Mouse (Mus musculus): ENCODE measurements around the gene Epn2.

The Epn2 gene

GRCm38 (mm10) chr11:61489874-61490273 lies 89.6 kb downstream of the Epn2 start:
- DNase-seq (ENCODE audit: low spot score): no peak

DNA sequence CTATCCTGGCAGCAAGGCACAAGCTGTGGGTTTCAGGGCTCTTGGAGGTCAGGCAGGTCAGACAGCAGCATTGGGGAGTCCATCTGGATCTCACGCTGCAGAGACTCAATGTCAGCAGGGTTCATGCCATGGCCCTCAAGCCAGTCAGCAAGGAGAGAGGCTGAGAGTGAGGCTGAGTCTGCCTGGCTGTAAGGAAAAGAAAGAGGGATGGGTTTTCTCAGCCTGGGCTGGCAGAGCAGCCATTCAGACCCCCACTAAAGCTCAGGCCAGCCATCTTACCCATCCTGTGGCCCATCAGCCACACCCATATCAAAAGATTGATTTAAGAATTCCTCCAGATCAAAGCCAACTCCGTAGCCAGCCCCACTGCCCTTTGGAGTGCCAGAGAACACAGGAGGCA lies 90.4 kb downstream of the Epn2 start:
- no peak for DNase-seq (ENCODE audit: low spot score)

DNA sequence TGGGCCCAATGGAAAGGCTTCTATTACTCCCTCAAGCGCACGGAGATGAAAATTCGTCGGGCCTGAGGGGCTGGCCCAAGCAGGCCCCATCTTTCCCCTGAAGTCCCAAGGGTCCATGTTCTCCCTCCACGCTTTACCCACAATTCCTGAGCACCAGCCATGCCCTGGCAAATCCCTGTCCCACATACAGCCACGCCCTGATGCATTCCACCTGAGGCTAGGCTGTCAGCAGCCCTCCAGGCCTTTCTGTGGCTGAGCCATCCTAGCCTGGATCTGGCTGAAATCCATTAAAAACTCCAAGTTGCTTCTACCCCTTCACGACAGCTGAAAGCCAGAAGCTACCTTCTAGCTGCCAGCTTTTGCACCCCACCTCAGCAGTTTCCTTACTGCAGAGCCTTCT lies 91.6 kb downstream of the Epn2 start:
- DNase-seq (ENCODE audit: low spot score): no peak

GRCm38 (mm10) chr11:61487401-61487800 lies 92.1 kb downstream of the Epn2 start:
- no peak for DNase-seq (ENCODE audit: low spot score)

DNA sequence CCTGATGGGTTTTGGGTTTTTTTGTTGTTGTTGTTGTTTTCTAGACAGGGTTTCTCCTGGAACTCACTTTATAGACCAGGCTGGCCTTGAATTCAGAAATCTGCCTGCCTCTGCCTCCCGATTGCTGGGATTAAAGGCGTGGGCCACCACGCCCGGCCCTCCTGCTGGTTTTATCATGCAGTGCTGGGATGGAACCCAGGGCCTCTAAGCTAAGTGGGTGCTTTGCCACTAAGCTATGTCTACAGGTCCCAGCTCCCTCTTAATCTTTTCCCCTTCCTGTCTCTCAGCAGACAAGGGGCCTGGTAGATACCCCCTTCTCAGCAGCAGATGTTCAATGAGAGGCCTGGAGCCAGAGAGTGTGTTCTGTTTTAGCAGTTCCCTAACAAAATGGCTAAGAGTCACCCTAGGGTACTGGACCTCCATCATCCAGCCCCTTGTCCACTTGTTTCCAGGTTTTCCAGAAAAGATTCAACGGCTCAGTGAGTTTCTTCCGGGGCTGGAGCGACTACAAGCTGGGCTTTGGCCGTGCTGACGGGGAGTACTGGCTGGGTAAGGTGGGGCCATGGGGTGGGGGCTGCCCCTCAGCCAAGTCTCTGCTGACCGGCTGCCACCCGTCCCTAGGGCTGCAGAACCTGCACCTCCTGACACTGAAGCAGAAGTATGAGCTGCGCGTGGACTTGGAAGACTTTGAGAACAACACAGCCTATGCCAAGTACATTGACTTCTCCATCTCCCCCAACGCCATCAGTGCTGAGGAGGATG lies 92.8 kb downstream of the Epn2 start:
- no peak for DNase-seq (ENCODE audit: low spot score)

GRCm38 (mm10) chr11:61485541-61486457 lies 93.7 kb downstream of the Epn2 start:
- no peak for DNase-seq (ENCODE audit: low spot score)

DNA sequence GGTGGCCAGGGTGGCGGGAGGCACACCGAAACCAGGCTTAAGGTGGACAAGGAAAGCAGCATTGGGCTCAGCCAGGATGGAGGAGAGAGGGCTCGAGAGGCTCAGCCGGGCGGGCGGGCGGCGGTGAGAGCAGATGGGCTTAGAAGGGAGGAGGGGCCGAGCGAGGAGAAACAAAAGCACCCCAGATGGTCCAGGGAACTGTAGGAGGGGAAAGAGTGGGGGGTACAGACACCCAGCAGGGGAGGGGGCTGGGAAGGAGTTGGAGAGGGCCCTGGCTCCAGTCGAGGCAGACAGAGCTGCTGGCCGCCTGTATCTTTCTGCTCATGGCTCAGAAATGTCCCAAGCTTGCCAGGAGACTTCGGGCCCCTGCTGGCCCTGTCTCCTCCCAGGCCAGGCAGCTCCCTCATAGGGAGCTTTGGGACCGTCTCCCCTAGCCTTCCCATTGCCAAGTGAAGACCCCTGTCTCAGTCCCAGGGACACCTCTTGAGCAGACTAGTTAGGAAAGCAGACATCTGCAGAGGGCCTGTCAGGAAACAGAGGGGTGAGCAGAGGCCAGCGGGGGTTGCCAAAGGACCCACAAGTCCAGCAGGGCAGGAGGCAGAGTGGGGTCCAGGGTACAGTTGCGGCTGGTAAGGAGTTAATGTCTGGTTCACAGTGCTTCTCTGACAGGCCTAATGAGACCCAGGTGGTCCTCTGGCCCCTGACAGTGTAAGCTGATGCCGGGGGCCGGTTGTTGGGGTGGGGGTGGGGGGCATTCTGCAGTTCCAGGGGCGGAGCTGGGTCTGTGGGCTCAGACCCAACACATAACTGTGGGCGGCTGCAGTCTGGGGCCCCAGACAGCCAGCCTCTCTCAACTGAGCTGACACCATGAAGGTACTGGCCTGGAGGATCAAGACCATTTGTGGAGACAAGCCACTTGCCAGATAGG lies 94.6 kb downstream of the Epn2 start, which contains the start of gene Mfap4:
Gene Mfap4 (plus strand): TSS at position 819 of the 928 bp plus-strand sequence.
- peak; percentile 35 for DNase-seq (ENCODE audit: low spot score)

DNA sequence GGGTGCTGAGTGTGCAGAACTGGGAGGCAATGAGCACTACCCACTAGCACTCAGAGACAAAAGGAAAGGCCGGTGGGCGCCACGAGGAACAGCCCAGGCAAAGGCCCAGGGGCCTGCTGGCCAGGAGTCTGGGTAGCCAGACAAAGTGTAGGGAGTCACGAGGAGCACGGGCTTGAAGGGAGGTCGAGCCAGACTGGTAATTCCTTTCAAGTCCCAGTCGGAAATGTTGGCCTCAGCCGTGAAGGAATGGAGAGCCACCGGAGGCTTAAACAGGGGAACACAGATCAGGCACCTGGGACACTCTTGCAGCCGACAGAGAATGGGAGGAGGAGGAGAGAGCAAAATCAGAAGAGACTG lies 95.3 kb downstream of the Epn2 start:
- DNase-seq (ENCODE audit: low spot score): no peak

GRCm38 (mm10) chr11:61483226-61483845 lies 96.2 kb downstream of the Epn2 start:
- DNase-seq (ENCODE audit: low spot score): no peak

- DNase-seq (ENCODE audit: low spot score): no peak
Observed at GRCm38 (mm10) chr11:61481239-61482090, 98.0 kb downstream of the Epn2 start.

GRCm38 (mm10) chr11:61478788-61479187 lies 100.7 kb downstream of the Epn2 start:
- no peak for DNase-seq (ENCODE audit: low spot score)

DNA sequence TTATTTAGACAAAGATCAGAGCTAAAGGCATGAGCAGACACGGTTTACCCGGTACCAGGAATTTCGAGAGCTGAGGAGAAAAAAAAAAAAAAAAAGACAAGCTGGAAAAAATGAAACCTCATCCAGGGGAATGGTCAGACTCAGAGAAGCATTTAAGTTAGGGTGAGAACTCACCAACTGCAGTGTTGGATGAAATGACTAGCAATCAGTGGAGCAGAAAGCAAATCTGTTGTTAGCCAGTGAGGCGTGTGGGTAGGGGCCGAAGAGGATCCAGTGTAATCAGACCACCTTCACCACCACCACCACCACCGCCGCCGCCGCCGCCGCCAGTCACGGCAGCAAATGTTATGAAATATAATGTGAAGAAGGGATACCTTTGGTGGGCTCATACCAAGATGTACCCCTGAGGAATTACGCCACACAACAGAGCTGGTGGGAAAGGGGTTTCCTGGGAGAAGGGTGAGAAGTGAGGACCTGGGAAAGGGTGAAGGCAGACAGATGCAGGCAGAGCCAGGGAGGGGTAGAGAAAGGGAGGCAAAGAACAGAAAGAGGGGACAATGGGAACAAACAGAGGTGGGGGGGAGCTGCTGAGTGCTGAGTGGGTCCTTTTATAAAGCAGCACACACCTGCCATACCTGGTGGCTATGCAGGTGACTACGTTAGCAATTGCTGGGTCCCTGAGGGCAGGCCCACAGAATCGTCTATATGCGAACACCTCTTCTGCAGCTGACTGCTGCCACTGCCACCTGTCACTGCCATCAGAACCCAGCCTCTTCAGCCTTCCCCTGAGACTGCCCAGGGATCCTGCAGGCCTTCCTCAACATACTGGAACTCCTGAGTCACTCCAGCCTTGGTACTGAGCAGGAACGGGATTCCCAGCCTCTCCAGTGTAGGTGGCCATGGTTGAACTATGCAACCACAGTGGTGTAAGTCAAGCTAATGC lies 101.7 kb downstream of the Epn2 start:
- DNase-seq (ENCODE audit: low spot score): no peak

DNA sequence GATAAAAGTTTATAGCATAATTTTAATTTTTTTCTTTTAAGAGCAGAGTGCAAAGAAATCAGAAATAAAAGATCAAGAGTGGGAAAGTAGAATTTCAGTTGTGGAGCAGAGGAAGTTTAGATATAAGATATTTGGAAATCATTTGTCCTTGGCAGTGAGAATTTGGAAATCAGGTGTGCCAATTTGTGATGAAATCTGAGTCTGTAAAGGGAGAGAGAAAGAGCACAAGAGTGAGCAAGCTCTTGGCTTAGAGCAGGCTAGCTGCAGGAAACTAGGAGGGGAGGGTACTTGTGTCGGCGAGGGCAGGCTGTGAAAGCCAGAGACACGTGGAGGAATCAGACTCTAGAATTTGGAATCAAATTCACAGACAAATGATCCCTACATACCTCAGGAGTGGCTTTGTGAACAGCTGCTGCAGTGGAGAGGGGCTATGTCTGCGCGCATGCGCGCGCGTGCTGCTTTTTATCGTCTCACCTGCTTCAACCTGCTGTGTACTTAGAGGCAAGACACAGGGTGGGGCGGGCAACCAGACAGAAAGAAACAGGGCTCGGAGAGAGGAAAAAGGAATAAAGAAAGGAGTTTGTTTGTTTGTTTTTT lies 102.6 kb downstream of the Epn2 start:
- DNase-seq (ENCODE audit: low spot score): no peak

DNA sequence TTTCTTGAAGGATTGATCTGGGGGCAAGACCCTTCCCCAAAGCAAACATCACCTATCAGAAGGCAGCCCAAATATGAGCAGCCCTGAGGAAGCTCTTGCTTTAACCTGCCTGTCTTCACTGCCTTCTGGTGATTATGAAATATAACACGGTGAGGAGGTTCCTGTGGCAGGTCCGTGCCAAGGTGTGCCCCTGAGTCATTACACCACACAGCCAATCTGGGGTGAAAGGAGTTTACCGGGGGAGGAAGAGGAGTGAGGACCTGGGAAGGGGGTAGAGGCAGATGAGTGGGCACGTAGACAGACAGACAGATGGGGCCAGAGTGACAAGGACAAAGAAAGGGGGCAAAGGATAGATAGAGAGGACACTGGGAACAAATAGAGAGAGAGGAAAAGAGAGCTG lies 105.9 kb downstream of the Epn2 start:
- no peak for DNase-seq (ENCODE audit: low spot score)

DNA sequence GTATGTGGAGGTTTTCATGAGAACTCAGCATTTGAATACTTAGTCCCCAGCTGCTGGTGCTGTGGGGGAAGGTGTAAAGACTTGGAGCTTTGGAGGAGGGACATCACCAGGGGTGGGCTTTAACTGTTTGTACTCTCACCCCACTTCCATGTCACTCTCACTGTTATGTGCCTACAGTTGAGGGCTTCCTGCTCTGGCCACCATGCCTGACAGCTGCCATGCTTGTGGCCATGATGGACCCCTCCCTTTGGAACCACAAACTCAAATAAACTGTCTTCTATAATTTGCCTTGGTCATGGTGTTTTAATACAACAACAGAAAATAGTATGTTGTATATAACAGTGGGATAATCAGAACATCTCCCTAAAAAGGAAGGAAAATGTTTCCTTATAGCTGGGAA lies 108.6 kb downstream of the Epn2 start:
- no peak for DNase-seq (ENCODE audit: low spot score)

DNA sequence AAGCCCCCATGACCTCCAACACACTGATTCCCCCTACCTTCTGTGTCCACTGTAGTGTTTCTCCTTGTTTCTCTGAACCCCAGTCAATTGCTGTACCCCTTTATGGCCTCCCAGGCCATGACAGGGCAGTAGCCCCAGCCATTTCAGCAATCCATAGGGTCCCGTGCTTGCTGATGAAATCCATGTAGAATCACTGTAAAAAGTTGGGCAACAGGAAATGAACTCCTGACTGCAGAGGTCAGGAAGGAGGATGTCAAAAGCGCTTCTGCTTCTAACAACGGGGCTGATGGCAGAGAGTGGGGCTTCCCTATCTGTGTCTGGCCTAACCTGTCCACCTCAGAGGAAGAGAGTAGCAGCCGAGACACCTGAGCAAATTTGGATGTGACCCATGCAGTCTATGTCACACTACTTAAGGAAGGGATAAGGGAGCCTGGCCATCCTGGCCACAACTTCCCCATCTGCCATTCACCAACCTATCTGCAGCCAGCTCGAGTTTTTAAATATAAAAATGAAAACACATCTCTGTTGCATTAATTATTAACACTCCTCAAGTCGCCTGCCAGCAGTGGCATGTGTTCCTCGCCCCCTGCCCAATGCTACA lies 110.1 kb downstream of the Epn2 start:
- DNase-seq (ENCODE audit: low spot score): no peak

DNA sequence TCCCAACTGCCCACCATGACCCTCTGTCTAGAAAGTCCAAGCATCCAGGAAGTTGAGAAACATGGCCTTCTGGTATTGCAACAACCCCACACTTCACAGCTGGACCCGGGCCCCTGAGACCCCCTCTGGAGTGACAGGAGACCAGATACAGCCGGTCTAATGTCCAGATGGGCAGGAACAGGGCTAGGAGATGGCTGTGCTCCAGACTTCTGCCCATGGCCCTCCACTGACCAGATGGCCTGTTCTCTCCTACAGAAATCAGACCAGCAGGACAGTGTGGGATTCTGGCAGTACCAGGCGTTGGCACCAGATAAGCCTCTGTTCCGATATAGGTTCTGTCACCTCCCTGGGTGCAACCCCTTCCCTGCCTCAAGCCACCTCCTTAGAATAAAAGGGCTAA lies 111.0 kb downstream of the Epn2 start:
- no peak for DNase-seq (ENCODE audit: low spot score)

Data from layer of hippocampus, adult 9-10 months (tissue).